Mouse (Mus musculus) layer of hippocampus, adult 2 months (tissue): ENCODE data around the gene Pla2g2c. TPM values are rescaled to one million over a fixed set of nuclear protein-coding genes. Genes with fewer than 3 reads are reported as not detected.
A peak's percentile ranks its signal among the peaks of the same experiment; 100 is the strongest.

ENCODE experiments used
- DNase-seq, 2 experiments: peaks; one replicate each; pipeline ENCODE4 v3.0.0; 2022; ENCODE audit warnings: low spot score in 2 of 2
- H3K27ac ChIP-seq: fragments of 200-600 bp; 2 replicates; pipeline ENCODE4 v1.8.1; 2022
- H3K4me3 ChIP-seq: fragments of 200-600 bp; 2 replicates; pipeline ENCODE4 v1.8.1; 2022; ENCODE audit warnings: mild to moderate bottlenecking
- CTCF ChIP-seq: fragments of 200-600 bp; conservative IDR thresholded peaks from 2 replicates; pipeline ENCODE4 v1.8.1; 2022; ENCODE audit warnings: antibody characterized with exemption, mild to moderate bottlenecking, moderate library complexity
- total RNA-seq, 2 experiments: library from RNA; stranded (reverse); gene quantifications; 2 replicates each; pipeline ENCODE4 v1.2.3; 2021

Pla2g2c gene
- total RNA-seq, 2 experiments from 2014 or later = not detected

GRCm38 (mm10) chr4:138698296-138698695 is 26.3 kb upstream of the Pla2g2c start:
- Histone ChIP-seq H3K27ac (no peak overlapping the region), H3K4me3 (no peak overlapping the region)
- no peak for DNase-seq
- TF ChIP-seq CTCF = no peak

GRCm38 (mm10) chr4:138700184-138700982 is 24.2 kb upstream of the Pla2g2c start:
- TF ChIP-seq CTCF = peak; percentile 97
- no peak overlapping the region for H3K4me3 ChIP-seq
- DNase-seq = peak; percentile 70 to 79
- H3K27ac ChIP-seq = no peak overlapping the region

- Histone ChIP-seq H3K27ac (no peak overlapping the region), H3K4me3 (no peak overlapping the region)
- TF ChIP-seq CTCF = no peak
- no peak for DNase-seq
Measured at GRCm38 (mm10) chr4:138701111-138701510, 23.5 kb upstream of the Pla2g2c start.

GRCm38 (mm10) chr4:138702031-138702430 is 22.6 kb upstream of the Pla2g2c start:
- Histone ChIP-seq H3K4me3 (no peak overlapping the region), H3K27ac (no peak overlapping the region)
- DNase-seq = no peak
- TF ChIP-seq CTCF = no peak

- H3K27ac ChIP-seq = no peak overlapping the region
Measured at GRCm38 (mm10) chr4:138702528-138702927, 22.1 kb upstream of the Pla2g2c start.

GRCm38 (mm10) chr4:138703591-138703990 is 21.0 kb upstream of the Pla2g2c start:
- Histone ChIP-seq H3K4me3 (no peak overlapping the region), H3K27ac (no peak overlapping the region)
- TF ChIP-seq CTCF = no peak
- DNase-seq = no peak

More at GRCm38 (mm10) chr4:138702528-138702927, 22.1 kb upstream of the Pla2g2c start:
- DNase-seq = no peak
- no peak for TF ChIP-seq CTCF
- no peak overlapping the region for H3K4me3 ChIP-seq

- peak; percentile 31; the same call in 1 of the 2 replicates for TF ChIP-seq CTCF
- DNase-seq = no peak
- H3K4me3 ChIP-seq = no peak overlapping the region
- H3K27ac ChIP-seq = no peak overlapping the region
Measured at GRCm38 (mm10) chr4:138704169-138704568, 20.4 kb upstream of the Pla2g2c start.

GRCm38 (mm10) chr4:138706620-138707019 is 18.0 kb upstream of the Pla2g2c start:
- Histone ChIP-seq H3K27ac (no peak overlapping the region), H3K4me3 (no peak overlapping the region)
- DNase-seq = no peak
- TF ChIP-seq CTCF = no peak

- no peak overlapping the region for H3K27ac ChIP-seq
Measured at GRCm38 (mm10) chr4:138708636-138709035, 16.0 kb upstream of the Pla2g2c start.

GRCm38 (mm10) chr4:138709246-138709645 is 15.3 kb upstream of the Pla2g2c start:
- TF ChIP-seq CTCF = no peak
- no peak for DNase-seq

More at GRCm38 (mm10) chr4:138708636-138709035, 16.0 kb upstream of the Pla2g2c start:
- peak; percentile 83 for TF ChIP-seq CTCF
- H3K4me3 ChIP-seq = no peak overlapping the region
- peak in 1 of 2 experiments; percentile 63 for DNase-seq

GRCm38 (mm10) chr4:138709944-138710343 is 14.6 kb upstream of the Pla2g2c start:
- H3K27ac ChIP-seq = peak overlapping the region; percentile 91
- DNase-seq = no peak
- H3K4me3 ChIP-seq = no peak overlapping the region; the same call in 1 of the 2 replicates
- TF ChIP-seq CTCF = no peak

More at GRCm38 (mm10) chr4:138709246-138709645, 15.3 kb upstream of the Pla2g2c start:
- no peak overlapping the region for H3K4me3 ChIP-seq
- no peak overlapping the region; the same call in 1 of the 2 replicates for H3K27ac ChIP-seq

GRCm38 (mm10) chr4:138710633-138711032 is 14.0 kb upstream of the Pla2g2c start:
- DNase-seq = peak; percentile 60 to 64
- Histone ChIP-seq H3K4me3 (peak overlapping the region; percentile 24; the same call in 1 of the 2 replicates), H3K27ac (peak overlapping the region; percentile 88)
- no peak for TF ChIP-seq CTCF

GRCm38 (mm10) chr4:138711051-138711820 is 13.4 kb upstream of the Pla2g2c start:
- no peak for DNase-seq
- TF ChIP-seq CTCF = no peak
- H3K4me3 ChIP-seq = no peak overlapping the region
- H3K27ac ChIP-seq = peak overlapping the region; percentile 88
